Mouse (Mus musculus) embryonic facial prominence, embryonic 11.5 days (tissue): ENCODE measurements around the gene Bphl. TPM values are rescaled to one million over a fixed set of nuclear protein-coding genes. Genes with fewer than 3 reads are reported as not detected.

Experiments used
- ATAC-seq: fragments of 200-750 bp; cut with Nextera tagmentation; replicated peaks from 2 replicates; pipeline ENCODE4 v1.8.0; 2017; ENCODE audit warnings: low read depth; ENCODE audit not compliant: insufficient number of reproducible peaks, low FRiP score, low TSS enrichment
- DNase-seq: peaks from one replicate; pipeline ENCODE4 v3.0.0-alpha.2; 2015; ENCODE audit warnings: low spot score
- H3K27ac ChIP-seq: fragments of 300-500 bp; sonication (generic); replicated peaks from 2 replicates; pipeline ENCODE4 v1.5.1; 2014; ENCODE audit warnings: mild to moderate bottlenecking, low read depth, low read length, control low read depth
- H3K27me3 ChIP-seq: fragments of 300-500 bp; sonication (generic); 2 replicates; pipeline ENCODE4 v1.6.1; 2014; ENCODE audit warnings: mild to moderate bottlenecking, low read length, moderate library complexity, mixed read lengths; ENCODE audit not compliant: control insufficient read depth, insufficient read depth
- H3K36me3 ChIP-seq: fragments of 300-500 bp; sonication (generic); replicated peaks from 2 replicates; pipeline ENCODE4 v1.6.1; 2014; ENCODE audit warnings: low read depth, mild to moderate bottlenecking, low read length, moderate library complexity, mixed read lengths; ENCODE audit not compliant: control insufficient read depth, insufficient read depth
- H3K4me1 ChIP-seq: fragments of 300-500 bp; sonication (generic); 2 replicates; pipeline ENCODE4 v1.6.1; 2014; ENCODE audit warnings: low read length, mixed read lengths; ENCODE audit not compliant: control insufficient read depth, insufficient read depth
- H3K4me2 ChIP-seq: fragments of 300-500 bp; sonication (generic); 2 replicates; pipeline ENCODE4 v1.6.1; 2014; ENCODE audit warnings: low read depth, mild to moderate bottlenecking, control low read depth, low read length, moderate library complexity
- H3K4me3 ChIP-seq: fragments of 300-500 bp; sonication (generic); 2 replicates; pipeline ENCODE4 v1.5.1; 2014; ENCODE audit warnings: low read depth, low read length, control low read depth
- H3K9ac ChIP-seq: fragments of 300-500 bp; sonication (generic); replicated peaks from 2 replicates; pipeline ENCODE4 v1.6.1; 2014; ENCODE audit warnings: mild to moderate bottlenecking, control low read depth, low read length
- H3K9me3 ChIP-seq: fragments of 300-500 bp; sonication (generic); replicated peaks from 2 replicates; pipeline ENCODE4 v1.6.1; 2016; ENCODE audit warnings: mild to moderate bottlenecking, low read length, inconsistent platforms, mixed read lengths; ENCODE audit not compliant: control insufficient read depth
- WGBS: fragments of 180-500 bp; shearing (Covaris S2); extraction: QIAGEN DNeasy Blood & Tissue Kit; methylation state at CpG from one replicate; pipeline ENCODE4 v1.1.7; 2014; 5-methylcytosine and 5-hydroxymethylcytosine counted together
- polyA plus RNA-seq: library from polyadenylated mRNA; unstranded; fragments of >200 nt; fragmentation: Nextera tagmentation; extraction: Ambion mirVana; gene quantifications from 2 replicates; pipeline ENCODE4 v1.2.1, GENCODE M21; 2014

Gene Bphl
- polyA plus RNA-seq, 1 experiment from 2014 or later, result 42.8 TPM

DNA sequence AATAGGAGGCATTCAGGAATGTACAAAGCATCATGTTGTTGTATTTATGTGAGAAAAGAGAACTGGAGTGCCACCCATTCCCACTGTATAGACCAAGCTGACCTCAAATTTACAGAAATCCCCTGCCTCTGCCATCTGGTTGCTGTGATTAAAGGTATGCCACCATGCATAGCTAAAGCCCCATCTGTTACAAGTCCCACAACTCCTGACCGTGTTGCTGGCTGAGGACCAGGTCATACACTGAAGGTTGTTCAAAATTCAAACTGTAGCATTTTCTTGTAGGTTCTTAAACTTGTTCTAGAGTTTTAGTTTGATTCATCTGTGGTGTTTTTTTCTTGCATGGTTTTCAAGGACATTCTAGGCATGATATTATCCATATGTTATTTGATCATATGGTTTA, 18.9 kb upstream of the Bphl start:
- Histone ChIP-seq H3K4me3 (no peak overlapping the region), H3K27me3 (no peaks in the 10 kb centered on the region), H3K9ac (no peak overlapping the region), H3K4me2 (no peak overlapping the region), H3K9me3 (no peaks in the 10 kb centered on the region), H3K27ac (no peak overlapping the region), H3K4me1 (no peaks in the 10 kb centered on the region), H3K36me3 (no peaks in the 10 kb centered on the region; the same call in 1 of the 2 replicates)
- no peak for DNase-seq
- ATAC-seq, result no peak
- WGBS, result 92% methylated on average over 1 of the region's 1 CpGs

DNA sequence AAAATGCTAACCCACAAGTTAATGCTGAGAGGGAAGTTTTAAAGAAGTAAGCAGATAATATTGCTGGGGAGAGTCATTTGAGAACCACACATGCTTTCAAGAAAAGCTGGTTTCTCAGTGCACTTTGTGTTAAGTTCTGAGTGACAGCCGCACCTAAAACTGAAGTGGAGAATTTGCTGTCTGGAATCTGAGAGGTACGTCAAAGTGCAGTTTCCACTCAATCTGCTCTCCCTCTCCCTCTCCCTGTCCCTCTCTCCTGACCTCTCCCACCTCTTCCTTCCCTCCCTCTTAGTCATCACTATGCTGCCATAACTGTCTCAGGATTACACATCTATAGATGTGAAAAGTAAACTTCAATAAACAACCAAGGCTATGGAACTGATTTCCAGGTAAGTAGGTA, 15.4 kb upstream of the Bphl start:
- Histone ChIP-seq H3K9ac (no peak overlapping the region), H3K27me3 (no peaks in the 10 kb centered on the region), H3K27ac (no peak overlapping the region), H3K4me2 (no peak overlapping the region), H3K4me3 (no peak overlapping the region), H3K9me3 (no peaks in the 10 kb centered on the region), H3K4me1 (no peaks in the 10 kb centered on the region), H3K36me3 (no peaks in the 10 kb centered on the region; the same call in 1 of the 2 replicates)
- DNase-seq (no peak), ATAC-seq (no peak)
- 82% methylated on average over 2 of the region's 2 CpGs for WGBS

DNA sequence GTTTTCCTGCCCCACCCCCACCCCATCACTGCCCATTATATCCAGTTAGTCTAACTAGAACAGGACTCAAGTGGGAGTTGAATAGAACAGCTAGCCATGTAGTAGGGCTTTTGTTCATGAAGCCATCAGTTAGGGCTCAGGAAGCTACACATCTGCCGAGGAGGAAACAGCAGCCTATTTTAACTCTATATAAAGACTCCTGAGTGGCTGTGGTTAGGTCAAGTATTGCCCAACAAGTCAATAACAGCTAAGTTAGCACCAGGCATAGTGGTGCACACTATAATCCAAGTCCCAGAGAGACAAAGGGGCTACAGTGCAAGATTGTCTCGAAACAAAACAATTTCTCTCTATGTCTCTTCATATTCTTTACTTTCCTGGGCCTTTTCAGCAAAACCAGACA, 5.4 kb upstream of the Bphl start:
- Histone ChIP-seq H3K36me3 (no peaks in the 10 kb centered on the region), H3K4me2 (no peak overlapping the region), H3K27me3 (no peaks in the 10 kb centered on the region), H3K27ac (no peak overlapping the region), H3K9me3 (no peaks in the 10 kb centered on the region), H3K9ac (no peak overlapping the region), H3K4me3 (no peak overlapping the region), H3K4me1 (no peaks in the 10 kb centered on the region)
- no peak for ATAC-seq
- 79% methylated on average over 2 of the region's 2 CpGs for WGBS
- DNase-seq, result no peak

DNA sequence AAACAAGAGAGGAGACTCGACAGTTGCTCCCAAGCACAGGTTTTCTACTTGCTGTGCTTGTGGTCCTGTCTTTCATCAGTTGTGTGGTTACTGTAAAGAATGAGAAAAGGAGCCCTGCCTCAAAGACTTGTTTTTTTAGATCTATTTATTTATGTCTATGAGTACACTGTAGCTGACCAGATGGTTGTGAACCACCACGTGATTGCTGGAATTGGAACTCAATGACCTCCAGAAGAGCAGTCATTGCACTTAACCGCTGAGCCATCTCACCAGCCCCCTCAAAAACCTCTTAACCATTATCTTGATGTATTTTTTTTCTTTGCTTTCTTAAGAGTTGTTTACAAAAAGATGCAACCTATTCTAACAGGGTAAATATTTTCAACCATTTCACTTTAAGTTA, 2.0 kb upstream of the Bphl start:
- Histone ChIP-seq H3K27me3 (no peaks in the 10 kb centered on the region), H3K4me3 (no peak overlapping the region), H3K4me2 (no peak overlapping the region), H3K9me3 (no peaks in the 10 kb centered on the region), H3K27ac (no peak overlapping the region), H3K36me3 (no peaks in the 10 kb centered on the region), H3K9ac (no peak overlapping the region), H3K4me1 (peaks cover 3% of the 10 kb centered on the region)
- DNase-seq (no peak), ATAC-seq (no peak)
- 78% methylated on average over 3 of the region's 3 CpGs for WGBS

DNA sequence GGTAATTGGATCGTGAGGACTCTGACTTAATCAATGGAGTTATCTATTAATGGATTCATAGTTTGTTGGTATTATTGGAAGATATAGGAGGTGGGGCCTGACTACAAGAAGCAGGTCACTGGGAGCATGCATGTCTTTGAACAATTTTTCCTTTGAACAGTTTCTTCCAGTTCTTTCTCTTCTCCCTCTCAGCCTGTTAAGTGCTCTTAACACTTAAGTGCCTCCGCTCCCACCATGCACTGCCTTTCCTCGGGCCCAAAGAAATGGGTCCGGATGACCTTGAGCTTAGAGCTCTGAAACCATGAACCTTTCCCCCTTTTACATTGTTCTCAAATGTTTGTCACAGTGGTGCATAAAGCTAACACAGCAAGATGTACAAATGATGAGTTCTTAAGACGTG, 671 bp upstream of the Bphl start:
- Histone ChIP-seq H3K9me3 (no peaks in the 10 kb centered on the region), H3K4me2 (no peak overlapping the region), H3K27ac (no peak overlapping the region), H3K9ac (no peak overlapping the region; the same call in 1 of the 2 replicates), H3K27me3 (no peaks in the 10 kb centered on the region), H3K4me3 (no peak overlapping the region), H3K36me3 (no peaks in the 10 kb centered on the region), H3K4me1 (peaks cover 3% of the 10 kb centered on the region)
- ATAC-seq, result no peak
- WGBS, result 83% methylated on average over 5 of the region's 5 CpGs
- no peak for DNase-seq

DNA sequence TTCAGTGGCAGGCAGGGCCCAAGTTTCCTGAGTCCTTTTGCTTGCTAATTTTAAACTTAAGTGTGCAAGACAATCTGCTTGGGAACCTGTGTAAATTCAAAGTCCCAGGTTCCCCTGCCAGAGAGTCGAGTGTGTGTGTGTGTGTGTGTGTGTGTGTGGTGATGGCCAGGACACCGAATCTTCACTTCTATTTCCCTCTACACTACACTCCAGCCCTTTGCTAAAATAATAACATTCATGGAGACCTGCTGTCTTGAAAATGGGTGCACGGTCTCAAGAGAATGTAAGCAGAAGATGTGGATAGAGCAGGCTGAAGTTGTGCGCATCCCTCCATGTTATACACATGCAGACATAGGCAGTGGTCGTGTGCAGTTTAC, 647 bp downstream of the Bphl start:
- peaks cover 3% of the 10 kb centered on the region for H3K4me1 ChIP-seq
- H3K27ac ChIP-seq, result peak overlapping the region; percentile 75
- peak overlapping the region; percentile 76 for H3K4me2 ChIP-seq
- H3K36me3 ChIP-seq, result no peaks in the 10 kb centered on the region
- ATAC-seq (0 out of 2 replicates have a peak, but pooled peaks have one; percentile 31), DNase-seq (no peak)
- peak overlapping the region; percentile 74 for H3K4me3 ChIP-seq
- H3K9me3 ChIP-seq, result no peaks in the 10 kb centered on the region
- peak overlapping the region; percentile 92 for H3K9ac ChIP-seq
- WGBS, result 36% methylated on average over 5 of the region's 5 CpGs
- no peaks in the 10 kb centered on the region for H3K27me3 ChIP-seq

DNA sequence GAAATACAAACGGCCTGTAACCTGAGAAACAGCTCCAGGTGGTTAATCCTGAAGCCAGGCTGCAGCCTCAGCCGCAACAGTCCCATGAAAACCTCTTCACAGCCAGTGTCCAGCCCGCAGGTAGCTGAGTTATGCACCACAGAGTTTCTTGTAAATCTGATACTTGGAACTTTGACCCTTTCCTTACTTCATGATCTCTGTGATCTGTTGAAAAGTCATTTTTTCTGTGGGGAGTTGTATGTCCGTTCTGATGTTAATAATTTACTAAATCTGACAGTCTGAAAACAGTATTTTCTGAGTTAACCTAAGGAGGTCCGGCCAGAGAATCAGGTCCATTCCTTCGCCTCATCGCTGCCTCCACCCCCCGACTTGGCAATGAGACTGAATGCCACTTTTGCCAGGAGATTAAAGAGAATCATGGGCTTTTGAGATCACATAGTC, 1.5 kb downstream of the Bphl start:
- peak; percentile 42 for DNase-seq
- Histone ChIP-seq H3K27me3 (no peaks in the 10 kb centered on the region), H3K4me3 (peak overlapping the region; percentile 10; the same call in 1 of the 2 replicates), H3K27ac (no peak overlapping the region), H3K4me2 (peak overlapping the region; percentile 19; the same call in 1 of the 2 replicates), H3K9ac (peak overlapping the region; percentile 25; the same call in 1 of the 2 replicates), H3K4me1 (peaks cover 3% of the 10 kb centered on the region), H3K9me3 (no peaks in the 10 kb centered on the region), H3K36me3 (no peaks in the 10 kb centered on the region)
- no peak for ATAC-seq
- WGBS, result 35% methylated on average over 8 of the region's 8 CpGs

DNA sequence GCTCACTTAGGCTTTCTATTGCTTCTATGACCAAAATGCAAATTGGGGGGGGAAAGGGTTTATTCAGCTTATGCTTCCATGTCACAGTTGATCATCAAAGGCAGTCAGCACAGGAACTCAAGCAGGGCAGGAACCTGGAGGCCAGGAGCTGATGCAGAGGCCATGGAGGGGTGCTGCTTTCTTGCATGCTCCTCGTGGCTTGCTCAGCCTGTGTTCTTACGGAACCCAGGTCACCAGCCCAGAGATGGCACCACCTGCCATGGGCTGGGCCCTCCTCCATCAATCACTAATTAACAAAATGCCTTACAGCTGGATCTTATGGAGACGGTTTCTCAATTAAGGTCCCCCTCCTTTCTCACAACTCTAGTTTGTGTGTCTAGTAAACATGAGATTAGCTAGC, 2.7 kb downstream of the Bphl start:
- no peak overlapping the region for H3K9ac ChIP-seq
- WGBS, result 88% methylated on average over 3 of the region's 3 CpGs

More for the DNA sequence above, 2.7 kb downstream of the Bphl start:
- DNase-seq (no peak), ATAC-seq (no peak)
- no peak overlapping the region for H3K4me2 ChIP-seq
- H3K4me1 ChIP-seq, result peaks cover 3% of the 10 kb centered on the region
- no peaks in the 10 kb centered on the region for H3K36me3 ChIP-seq
- no peaks in the 10 kb centered on the region for H3K9me3 ChIP-seq
- no peaks in the 10 kb centered on the region for H3K27me3 ChIP-seq
- H3K4me3 ChIP-seq, result no peak overlapping the region
- H3K27ac ChIP-seq, result no peak overlapping the region
